Mouse (Mus musculus) CH12.LX (cell line): ENCODE results near the gene Lhpp. TPM values are rescaled to one million over a fixed set of nuclear protein-coding genes. Genes with fewer than 3 reads are reported as not detected.
A peak's percentile ranks its signal among the peaks of the same experiment; 100 is the strongest.

Experiments
- DNase-seq: peaks from one replicate; pipeline ENCODE4 v3.0.0-alpha.2; 2013; ENCODE audit errors: extremely low read depth
- H3K27ac ChIP-seq: 2 replicates; pipeline ENCODE4 v1.5.1; 2012; ENCODE audit warnings: low read depth, mild to moderate bottlenecking, control low read depth, moderate library complexity; ENCODE audit not compliant: insufficient read depth
- H3K27me3 ChIP-seq: replicated peaks from 2 replicates; pipeline ENCODE3; 2012; ENCODE audit warnings: inconsistent platforms
- H3K36me3 ChIP-seq, 2 experiments: replicated peaks in 1 of 2; 2 replicates each; pipeline versions ENCODE3 to v1.6.1; 2012; ENCODE audit warnings: inconsistent platforms in 1 of 2, low read length in 1 of 2, mild to moderate bottlenecking in 1 of 2, mixed read lengths in 1 of 2, moderate library complexity in 1 of 2; ENCODE audit not compliant: control insufficient read depth in 1 of 2, insufficient read depth in 1 of 2
- H3K4me1 ChIP-seq, 2 experiments: 2 replicates each; pipeline ENCODE4 v1.6.1; 2012; ENCODE audit warnings: inconsistent platforms in 1 of 2, moderate library complexity in 1 of 2; ENCODE audit not compliant: insufficient read depth in 2 of 2, control insufficient read depth in 1 of 2
- H3K4me2 ChIP-seq: 2 replicates; pipeline ENCODE4 v1.6.1; 2012; ENCODE audit warnings: low read depth, mild to moderate bottlenecking, control low read depth; ENCODE audit not compliant: poor library complexity, insufficient read depth, severe bottlenecking
- H3K4me3 ChIP-seq, 3 experiments: fragments of 150-350 bp in 1 of 3; sonication (generic) in 1 of 3; replicated peaks in 1 of 3; 2 replicates each; pipeline versions ENCODE3 to v1.5.1; 2011 to 2012; ENCODE audit warnings: low read depth in 2 of 3, low read length in 2 of 3, mild to moderate bottlenecking in 2 of 3, moderate library complexity in 2 of 3, control low read depth in 1 of 3, improper control_type of control experiment in 1 of 3, inconsistent platforms in 1 of 3, mixed read lengths in 1 of 3; ENCODE audit not compliant: poor library complexity in 1 of 3
- H3K79me2 ChIP-seq: replicated peaks from 2 replicates; pipeline ENCODE4 v1.6.1; 2012; ENCODE audit warnings: mild to moderate bottlenecking, moderate library complexity; ENCODE audit not compliant: control insufficient read depth, poor library complexity, insufficient read depth, severe bottlenecking; ENCODE audit errors: extremely low read depth
- H3K9ac ChIP-seq: 2 replicates; pipeline ENCODE4 v1.6.1; 2012; ENCODE audit warnings: low read depth, mild to moderate bottlenecking, control low read depth, moderate library complexity; ENCODE audit not compliant: insufficient read depth
- H3K9me3 ChIP-seq: replicated peaks from 2 replicates; pipeline ENCODE3; 2012; ENCODE audit warnings: low read length, inconsistent platforms, mixed read lengths
- BHLHE40 ChIP-seq: IDR thresholded peaks from 2 replicates; pipeline ENCODE4 v1.6.1; 2011; ENCODE audit warnings: mild to moderate bottlenecking, low read depth, low read length, improper control_type of control experiment
- CHD1 ChIP-seq: IDR thresholded peaks from 2 replicates; pipeline ENCODE4 v1.6.1; 2012; ENCODE audit warnings: low read depth, low read length, improper control_type of control experiment, inconsistent platforms
- CHD2 ChIP-seq: IDR thresholded peaks from 2 replicates; pipeline ENCODE4 v1.6.1; 2011; ENCODE audit warnings: low read length, improper control_type of control experiment
- CTCF ChIP-seq, 2 experiments: IDR thresholded peaks in 1 of 2; conservative IDR thresholded peaks in 1 of 2; 2 replicates each; pipeline ENCODE4 v1.5.1; 2011 to 2012; ENCODE audit warnings: low read depth in 2 of 2, low read length in 2 of 2, improper control_type of control experiment in 1 of 2, inconsistent platforms in 1 of 2, mild to moderate bottlenecking in 1 of 2, moderate library complexity in 1 of 2
- E2F4 ChIP-seq: IDR thresholded peaks from 2 replicates; pipeline ENCODE4 v1.6.1; 2011; ENCODE audit warnings: low read depth, low read length, improper control_type of control experiment; ENCODE audit not compliant: insufficient replicate concordance
- HCFC1 ChIP-seq: IDR thresholded peaks from 2 replicates; pipeline ENCODE4 v1.6.1; 2012; ENCODE audit warnings: low read depth, mild to moderate bottlenecking, inconsistent platforms, low read length, improper control_type of control experiment
- IRF4 ChIP-seq: IDR thresholded peaks from 2 replicates; pipeline ENCODE4 v1.6.1; 2014; ENCODE audit warnings: low read depth, mild to moderate bottlenecking, inconsistent platforms, low read length, improper control_type of control experiment
- KAT2A ChIP-seq: IDR thresholded peaks from 2 replicates; pipeline ENCODE4 v1.6.1; 2012; ENCODE audit warnings: low read length, improper control_type of control experiment, inconsistent platforms; ENCODE audit not compliant: insufficient replicate concordance
- MAFK ChIP-seq: IDR thresholded peaks from 2 replicates; pipeline ENCODE4 v1.6.1; 2011; ENCODE audit warnings: low read length, improper control_type of control experiment; ENCODE audit not compliant: insufficient replicate concordance
- MAX ChIP-seq: IDR thresholded peaks from 2 replicates; pipeline ENCODE4 v1.6.1; 2011; ENCODE audit warnings: low read length, improper control_type of control experiment
- MYC ChIP-seq: IDR thresholded peaks from 2 replicates; pipeline ENCODE4 v1.6.1; 2011; ENCODE audit warnings: low read depth, mild to moderate bottlenecking, improper control_type of control experiment, low read length
- PAX5 ChIP-seq: IDR thresholded peaks from 2 replicates; pipeline ENCODE4 v1.6.1; 2012; ENCODE audit warnings: low read length, inconsistent platforms, mixed read lengths
- SIN3A ChIP-seq: IDR thresholded peaks from 2 replicates; pipeline ENCODE4 v1.6.1; 2012; ENCODE audit warnings: low read length, improper control_type of control experiment, inconsistent platforms
- SMC3 ChIP-seq: IDR thresholded peaks from 2 replicates; pipeline ENCODE4 v1.6.1; 2011; ENCODE audit warnings: low read depth, low read length, improper control_type of control experiment
- TCF12 ChIP-seq: IDR thresholded peaks from 2 replicates; pipeline ENCODE4 v1.6.1; 2014; ENCODE audit warnings: low read depth, mild to moderate bottlenecking, inconsistent platforms, low read length, improper control_type of control experiment
- UBTF ChIP-seq: IDR thresholded peaks from 2 replicates; pipeline ENCODE4 v1.6.1; 2012; ENCODE audit warnings: low read depth, mild to moderate bottlenecking, inconsistent platforms, low read length, improper control_type of control experiment, moderate library complexity
- USF1 ChIP-seq: IDR thresholded peaks from 2 replicates; pipeline ENCODE4 v1.6.1; 2014; ENCODE audit warnings: low read depth, mild to moderate bottlenecking, inconsistent platforms, low read length, improper control_type of control experiment
- USF2 ChIP-seq: conservative IDR thresholded peaks from 2 replicates; pipeline ENCODE4 v1.6.1; 2011; ENCODE audit warnings: low read depth, low read length, improper control_type of control experiment
- ZC3H11A ChIP-seq: IDR thresholded peaks from 2 replicates; pipeline ENCODE4 v1.6.1; 2012; ENCODE audit warnings: low read depth, mild to moderate bottlenecking, inconsistent platforms, low read length, improper control_type of control experiment
- ZNF384 ChIP-seq: IDR thresholded peaks from 2 replicates; pipeline ENCODE4 v1.6.1; 2012; ENCODE audit warnings: low read depth, low read length, improper control_type of control experiment, inconsistent platforms
- dilution Hi-C: fragments of 300-500 bp; cut with MboI; formaldehyde crosslinking; loops from 2 replicates; pipeline ENCODE4 v1.14.3; 2020; ENCODE audit warnings: low sequenced_read_pairs; ENCODE audit not compliant: extremely low pct_unique_long_range_greater_than_20kb, extremely low pct_ligation_motif_present
- in situ Hi-C: fragments of 300-500 bp; cut with MboI; formaldehyde crosslinking; loops from 3 replicates; pipeline ENCODE4 v1.14.3; 2019; ENCODE audit warnings: low sequenced_read_pairs, low pct_ligation_motif_present, low pct_unique_long_range_greater_than_20kb, mixed read lengths
- polyA plus RNA-seq: library from polyadenylated mRNA; unstranded; fragments of >175 nt; gene quantifications from 2 replicates; pipeline ENCODE4 v1.2.1, GENCODE M21; 2012; ENCODE audit warnings: low read depth; ENCODE audit not compliant: insufficient read length
- total RNA-seq, 2 experiments: library from RNA; depleted of rRNA; stranded (reverse); fragments of 300-350 nt in 1 of 2; fragments of >200 nt in 1 of 2; gene quantifications; 2 replicates each; pipeline ENCODE4 v1.2.3; 2012 to 2014

The Lhpp gene
- total and polyA plus RNA-seq, 3 experiments: 7.8 to 15.4 (median 14.6) TPM

GRCm38 (mm10) chr7:132699165-132699564 is 88.7 kb downstream of the Lhpp start:
- Histone ChIP-seq H3K4me3 (no peak overlapping the region), H3K9me3 (peaks cover 5% of the 10 kb centered on the region), H3K4me1 (peaks cover 15 to 61% of the 10 kb centered on the region in 2 experiments), H3K36me3 (peaks cover 0 to 4% of the 10 kb centered on the region in 2 experiments), H3K9ac (no peak overlapping the region), H3K27ac (no peak overlapping the region), H3K27me3 (no peaks in the 10 kb centered on the region), H3K79me2 (no peaks in the 10 kb centered on the region), H3K4me2 (no peak overlapping the region)
- TF ChIP-seq CHD1: no peak
- no peak for TF ChIP-seq USF1
- no peak for TF ChIP-seq MYC
- TF ChIP-seq SIN3A: no peak
- TF ChIP-seq PAX5: no peak
- no peak for TF ChIP-seq SMC3
- TF ChIP-seq ZC3H11A: no peak
- no peak for TF ChIP-seq ZNF384
- no peak for TF ChIP-seq KAT2A
- no peak for TF ChIP-seq MAX
- TF ChIP-seq UBTF: no peak
- no peak for TF ChIP-seq BHLHE40
- no peak for TF ChIP-seq E2F4
- TF ChIP-seq MAFK: no peak
- no peak for TF ChIP-seq USF2
- TF ChIP-seq HCFC1: no peak
- DNase-seq: no peak
- in situ Hi-C loops (no loop called here), dilution Hi-C loops (no loop called here)

GRCm38 (mm10) chr7:132699639-132700038 is 89.2 kb downstream of the Lhpp start:
- dilution Hi-C loops (no loop called here), in situ Hi-C loops (no loop called here)
- H3K4me1 ChIP-seq: peaks cover 15 to 62% of the 10 kb centered on the region in 2 experiments
- H3K79me2 ChIP-seq: no peaks in the 10 kb centered on the region
- H3K36me3 ChIP-seq: peaks cover 0 to 3% of the 10 kb centered on the region in 2 experiments
- H3K4me3 ChIP-seq: no peak overlapping the region
- peak overlapping the region; percentile 28; the same call in 1 of the 2 replicates for H3K27ac ChIP-seq
- H3K9ac ChIP-seq: no peak overlapping the region
- DNase-seq: peak; percentile 54
- H3K4me2 ChIP-seq: no peak overlapping the region
- H3K27me3 ChIP-seq: no peaks in the 10 kb centered on the region
- H3K9me3 ChIP-seq: peaks cover 4% of the 10 kb centered on the region
- peak; percentile 45 for TF ChIP-seq USF1
- TF ChIP-seq TCF12: peak; percentile 26; the same call in 1 of the 2 replicates
- peak; percentile 70 for TF ChIP-seq MAX
- TF ChIP-seq IRF4: peak; percentile 45; the same call in 1 of the 2 replicates
- TF ChIP-seq CHD2: no peak
- peak; percentile 65 for TF ChIP-seq BHLHE40
- TF ChIP-seq CTCF (conservative IDR thresholded peaks at IDR 0.05 in 1 of 2, IDR thresholded peaks at IDR 0.05 in 1 of 2; ENCODE audit: low read depth in 2 of 2, low read length in 2 of 2): no peak
